Mouse (Mus musculus): ENCODE data around the gene Map4k3. TPM values are rescaled to one million over a fixed set of nuclear protein-coding genes. Genes with fewer than 3 reads are reported as not detected.
A peak's percentile ranks its signal among the peaks of the same experiment; 100 is the strongest.
"Not testable (repeated sequence)": the region's sequence is repeated elsewhere in the genome, so short reads cannot be mapped to it uniquely, and the experiment has no call there.

Map4k3 gene
- polyA plus RNA-seq, 1 experiment from 2014 or later = 33.3 TPM

DNA sequence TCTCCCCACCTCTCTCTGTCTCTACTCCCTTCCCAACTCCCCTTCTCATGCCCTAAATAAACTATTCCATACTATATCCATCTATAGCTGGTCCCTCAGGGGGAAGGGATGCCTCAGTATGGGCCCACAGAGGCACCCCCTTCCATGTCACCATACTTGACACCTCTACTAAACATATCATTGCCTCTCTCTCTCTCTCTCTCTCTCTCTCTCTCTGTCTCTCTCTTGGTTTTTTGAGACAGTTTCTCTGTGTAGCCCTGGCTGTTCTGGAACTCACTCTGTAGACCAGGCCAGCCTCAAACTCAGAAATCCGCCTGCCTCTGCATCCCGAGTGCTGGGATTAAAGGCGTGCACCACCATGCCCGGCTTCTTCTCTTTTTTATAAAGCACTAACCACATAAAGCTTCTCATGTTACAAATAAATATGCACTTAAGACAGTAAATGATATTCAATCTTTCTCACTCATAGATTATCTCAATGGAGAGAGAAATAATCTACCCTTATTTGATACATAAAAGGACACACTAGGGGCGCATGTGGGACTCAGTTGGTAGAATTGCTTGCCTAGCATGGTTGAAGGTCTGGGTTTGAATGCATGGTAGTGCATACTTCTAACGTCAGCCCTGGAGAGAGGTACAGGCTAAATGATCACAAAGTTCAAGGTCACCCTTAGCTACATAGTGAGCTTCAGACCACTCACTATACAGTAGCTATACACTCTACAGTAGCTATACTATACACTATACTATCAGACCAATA is 159.3 kb downstream of the Map4k3 start:
- Histone ChIP-seq H3K36me3 (ENCODE audit: control insufficient read depth, insufficient read depth, low read length) (no peaks in the 10 kb centered on the region), H3K27ac (ENCODE audit: low read depth) (no peak overlapping the region), H3K4me1 (replicated peaks; ENCODE audit: control insufficient read depth, insufficient read depth, low read length) (no peaks in the 10 kb centered on the region), H3K4me2 (ENCODE audit: low read length) (no peak overlapping the region), H3K9ac (ENCODE audit: low read length) (no peak overlapping the region), H3K27me3 (replicated peaks; ENCODE audit: control insufficient read depth, insufficient read depth, low read length) (no peaks in the 10 kb centered on the region), H3K9me3 (ENCODE audit: control insufficient read depth, low read length) (no peaks in the 10 kb centered on the region; the same call in 1 of the 2 replicates), H3K4me3 (ENCODE audit: low read depth, low read length) (no peak overlapping the region)
- 91% methylated on average over 6 of the region's 6 CpGs for WGBS
- DNase-seq (ENCODE audit: low spot score) (no peak), ATAC-seq (replicated peaks; ENCODE audit: low FRiP score, low TSS enrichment, low read depth) (no peak)

GRCm38 (mm10) chr17:80568441-80568840 is 159.8 kb downstream of the Map4k3 start:
- no peak for ATAC-seq (replicated peaks; ENCODE audit: low FRiP score, low TSS enrichment, low read depth)
- no peaks in the 10 kb centered on the region for H3K27me3 ChIP-seq (replicated peaks; ENCODE audit: control insufficient read depth, insufficient read depth, low read length)
- H3K9ac ChIP-seq (ENCODE audit: low read length) = no peak overlapping the region
- H3K27ac ChIP-seq (ENCODE audit: low read depth) = no peak overlapping the region
- DNase-seq (ENCODE audit: low spot score) = no peak
- no peak overlapping the region for H3K4me2 ChIP-seq (ENCODE audit: low read length)
- H3K4me1 ChIP-seq (replicated peaks; ENCODE audit: control insufficient read depth, insufficient read depth, low read length) = no peaks in the 10 kb centered on the region
- no peak overlapping the region for H3K4me3 ChIP-seq (ENCODE audit: low read depth, low read length)
- H3K36me3 ChIP-seq (ENCODE audit: control insufficient read depth, insufficient read depth, low read length) = no peaks in the 10 kb centered on the region
- no peaks in the 10 kb centered on the region; the same call in 1 of the 2 replicates for H3K9me3 ChIP-seq (ENCODE audit: control insufficient read depth, low read length)
- 89% methylated on average over 2 of the region's 2 CpGs for whole genome bisulfite sequencing

GRCm38 (mm10) chr17:80564611-80564924 is 163.7 kb downstream of the Map4k3 start:
- Histone ChIP-seq H3K9me3 (ENCODE audit: control insufficient read depth, low read length) (no peaks in the 10 kb centered on the region; the same call in 1 of the 2 replicates), H3K4me1 (replicated peaks; ENCODE audit: control insufficient read depth, insufficient read depth, low read length) (no peaks in the 10 kb centered on the region), H3K4me3 (ENCODE audit: low read depth, low read length) (no peak overlapping the region), H3K4me2 (ENCODE audit: low read length) (no peak overlapping the region), H3K27me3 (replicated peaks; ENCODE audit: control insufficient read depth, insufficient read depth, low read length) (no peaks in the 10 kb centered on the region), H3K27ac (ENCODE audit: low read depth) (no peak overlapping the region), H3K9ac (ENCODE audit: low read length) (no peak overlapping the region), H3K36me3 (ENCODE audit: control insufficient read depth, insufficient read depth, low read length) (no peaks in the 10 kb centered on the region)
- ATAC-seq (replicated peaks; ENCODE audit: low FRiP score, low TSS enrichment, low read depth) = no peak
- DNase-seq (ENCODE audit: low spot score) = no peak
- 76% methylated on average over 3 of the region's 3 CpGs for WGBS

DNA sequence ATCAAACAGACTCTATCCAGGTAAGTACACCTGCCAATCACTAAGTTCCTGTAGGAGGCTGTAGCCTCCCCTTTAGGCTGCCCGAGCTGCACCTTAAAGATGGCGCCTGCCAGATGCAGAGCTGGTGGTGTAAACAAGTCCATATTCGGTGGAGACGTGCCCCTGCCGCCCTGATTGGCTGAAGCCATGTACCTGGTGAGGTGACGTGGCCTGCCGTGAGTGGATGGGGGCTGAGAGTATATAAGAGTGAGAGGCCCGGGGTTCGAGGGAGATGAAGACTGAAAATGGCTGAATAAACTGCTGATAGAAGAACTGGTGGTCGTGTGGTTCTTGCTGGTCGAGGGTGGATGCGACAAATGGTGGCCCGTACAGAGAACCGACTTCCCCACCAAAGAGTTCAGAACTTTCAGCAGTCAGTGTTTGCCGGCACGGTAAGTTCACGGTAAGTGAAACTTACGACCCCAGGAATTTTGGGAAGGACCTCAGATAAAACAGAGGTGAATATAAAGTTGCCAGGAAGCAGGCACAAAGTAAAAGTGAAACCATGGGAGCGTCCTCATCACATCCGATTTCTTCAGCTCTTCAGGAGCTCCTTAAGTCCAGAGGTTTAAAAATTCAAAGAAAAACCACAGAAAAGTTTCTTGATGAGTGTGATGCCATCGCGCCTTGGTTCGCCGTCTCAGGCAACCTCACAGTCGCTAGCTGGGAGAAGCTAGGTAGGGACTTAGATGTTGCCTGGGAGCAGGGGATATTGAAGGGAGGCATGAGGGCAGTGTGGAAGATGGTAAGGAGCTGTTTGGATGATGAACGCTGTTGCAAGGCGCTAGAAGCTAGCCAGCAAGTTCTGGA is 164.3 kb downstream of the Map4k3 start:
- not testable (repeated sequence) for H3K27me3 ChIP-seq (replicated peaks; ENCODE audit: control insufficient read depth, insufficient read depth, low read length); H3K9ac ChIP-seq (ENCODE audit: low read length); H3K9me3 ChIP-seq (ENCODE audit: control insufficient read depth, low read length); H3K4me1 ChIP-seq (replicated peaks; ENCODE audit: control insufficient read depth, insufficient read depth, low read length); H3K4me3 ChIP-seq (ENCODE audit: low read depth, low read length); ATAC-seq (replicated peaks; ENCODE audit: low FRiP score, low TSS enrichment, low read depth); H3K27ac ChIP-seq (ENCODE audit: low read depth); H3K36me3 ChIP-seq (ENCODE audit: control insufficient read depth, insufficient read depth, low read length); H3K4me2 ChIP-seq (ENCODE audit: low read length)
- 94% methylated on average over 27 of the region's 27 CpGs for WGBS
- peak; percentile 25 for DNase-seq (ENCODE audit: low spot score)

DNA sequence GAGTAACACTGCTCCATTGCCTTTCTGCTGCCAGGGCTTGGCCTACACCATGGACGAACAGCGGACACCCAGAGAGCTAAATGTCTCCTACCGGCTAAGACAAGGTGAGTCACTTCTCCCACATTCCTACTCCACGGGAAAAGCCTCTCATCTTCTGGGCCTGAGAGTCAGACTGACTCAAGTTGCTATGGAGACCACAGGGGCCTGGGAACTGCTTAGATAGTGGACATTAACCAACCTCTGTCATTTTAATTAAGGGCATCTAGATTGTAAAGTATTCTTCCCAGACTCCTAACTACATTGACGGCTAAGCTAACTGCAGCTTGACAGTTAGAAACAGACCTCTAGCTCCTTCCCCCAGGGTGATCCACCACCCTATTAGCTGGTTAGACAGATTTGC is 165.5 kb downstream of the Map4k3 start:
- ATAC-seq (replicated peaks; ENCODE audit: low FRiP score, low TSS enrichment, low read depth) = no peak
- Histone ChIP-seq H3K4me1 (replicated peaks; ENCODE audit: control insufficient read depth, insufficient read depth, low read length) (no peaks in the 10 kb centered on the region), H3K27me3 (replicated peaks; ENCODE audit: control insufficient read depth, insufficient read depth, low read length) (no peaks in the 10 kb centered on the region), H3K36me3 (ENCODE audit: control insufficient read depth, insufficient read depth, low read length) (no peaks in the 10 kb centered on the region), H3K27ac (ENCODE audit: low read depth) (no peak overlapping the region), H3K9ac (ENCODE audit: low read length) (no peak overlapping the region), H3K4me2 (ENCODE audit: low read length) (no peak overlapping the region), H3K9me3 (ENCODE audit: control insufficient read depth, low read length) (no peaks in the 10 kb centered on the region; the same call in 1 of the 2 replicates), H3K4me3 (ENCODE audit: low read depth, low read length) (no peak overlapping the region)
- no peak for DNase-seq (ENCODE audit: low spot score)
- 71% methylated on average over 5 of the region's 5 CpGs for WGBS

DNA sequence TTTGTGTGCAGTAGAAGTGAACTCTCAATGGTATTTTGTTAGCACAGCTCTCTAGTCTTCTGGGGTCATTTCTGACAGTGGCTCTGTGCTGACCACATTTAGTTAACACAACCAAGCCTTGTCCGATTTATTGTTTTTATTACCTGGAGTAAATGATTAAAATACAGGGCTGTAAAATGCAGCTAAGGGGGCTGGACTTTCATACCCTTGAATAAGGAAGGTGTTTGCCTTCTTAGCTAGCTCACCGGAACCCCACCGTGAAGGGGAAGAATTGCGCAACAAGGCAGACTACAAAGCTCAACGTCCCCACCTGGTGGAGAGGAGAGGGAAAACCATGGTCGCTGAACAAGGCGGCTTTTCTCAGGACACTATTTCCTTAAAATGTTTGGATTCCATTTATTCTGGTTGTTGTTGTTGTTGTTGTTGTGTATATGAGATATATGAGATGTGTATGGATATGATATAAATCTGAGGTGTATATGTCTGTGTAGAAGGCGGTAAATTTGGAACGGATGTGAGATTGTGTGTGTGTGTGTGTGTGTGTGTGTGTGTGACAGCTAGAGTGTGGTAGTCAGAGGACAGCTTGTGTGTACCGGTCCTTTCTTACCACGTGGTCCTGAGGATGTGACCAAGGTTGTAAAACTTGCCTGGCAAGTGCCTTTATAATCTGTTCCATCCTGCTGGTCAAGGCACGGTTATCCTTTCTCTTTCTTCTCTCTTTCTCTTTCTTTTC is 167.4 kb downstream of the Map4k3 start:
- H3K4me3 ChIP-seq (ENCODE audit: low read depth, low read length) = no peak overlapping the region
- no peaks in the 10 kb centered on the region; the same call in 1 of the 2 replicates for H3K9me3 ChIP-seq (ENCODE audit: control insufficient read depth, low read length)
- H3K4me2 ChIP-seq (ENCODE audit: low read length) = peak overlapping the region; percentile 21
- 18% methylated on average over 12 of the region's 12 CpGs for WGBS
- ATAC-seq (replicated peaks; ENCODE audit: low FRiP score, low TSS enrichment, low read depth) (peak; percentile 91), DNase-seq (ENCODE audit: low spot score) (peak; percentile 89)
- no peaks in the 10 kb centered on the region for H3K27me3 ChIP-seq (replicated peaks; ENCODE audit: control insufficient read depth, insufficient read depth, low read length)
- no peak overlapping the region for H3K9ac ChIP-seq (ENCODE audit: low read length)
- H3K36me3 ChIP-seq (ENCODE audit: control insufficient read depth, insufficient read depth, low read length) = no peaks in the 10 kb centered on the region
- H3K27ac ChIP-seq (ENCODE audit: low read depth) = no peak overlapping the region
- H3K4me1 ChIP-seq (replicated peaks; ENCODE audit: control insufficient read depth, insufficient read depth, low read length) = no peaks in the 10 kb centered on the region

DNA sequence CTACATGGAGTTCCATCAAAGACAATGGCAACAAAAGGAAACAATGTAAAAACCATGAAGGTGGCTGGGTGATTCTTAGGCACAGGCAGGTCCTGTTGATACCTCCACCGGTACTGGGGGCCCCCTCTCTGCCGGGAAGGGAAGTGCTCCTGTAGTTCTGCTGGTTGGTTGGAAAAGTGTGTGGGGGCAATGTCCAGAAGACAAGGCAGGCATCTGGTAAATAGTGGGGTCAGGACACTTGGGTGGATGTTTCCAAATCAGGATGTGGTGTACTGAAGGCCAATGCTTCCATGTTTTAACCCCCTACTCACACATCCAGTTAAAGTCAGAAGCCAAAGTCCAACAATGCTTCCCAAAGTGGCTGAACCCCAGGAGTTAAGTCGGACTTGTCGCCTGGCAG is 168.5 kb downstream of the Map4k3 start:
- no peaks in the 10 kb centered on the region for H3K4me1 ChIP-seq (replicated peaks; ENCODE audit: control insufficient read depth, insufficient read depth, low read length)
- H3K36me3 ChIP-seq (ENCODE audit: control insufficient read depth, insufficient read depth, low read length) = no peaks in the 10 kb centered on the region
- no peaks in the 10 kb centered on the region for H3K27me3 ChIP-seq (replicated peaks; ENCODE audit: control insufficient read depth, insufficient read depth, low read length)
- no peak overlapping the region for H3K9ac ChIP-seq (ENCODE audit: low read length)
- no peak overlapping the region for H3K27ac ChIP-seq (ENCODE audit: low read depth)
- H3K4me2 ChIP-seq (ENCODE audit: low read length) = no peak overlapping the region
- H3K4me3 ChIP-seq (ENCODE audit: low read depth, low read length) = no peak overlapping the region
- 79% methylated on average over 4 of the region's 4 CpGs for WGBS
- ATAC-seq (replicated peaks; ENCODE audit: low FRiP score, low TSS enrichment, low read depth) (no peak), DNase-seq (ENCODE audit: low spot score) (no peak)
- no peaks in the 10 kb centered on the region for H3K9me3 ChIP-seq (ENCODE audit: control insufficient read depth, low read length)

- H3K4me1 ChIP-seq (replicated peaks; ENCODE audit: control insufficient read depth, insufficient read depth, low read length) = no peaks in the 10 kb centered on the region
- no peaks in the 10 kb centered on the region for H3K27me3 ChIP-seq (replicated peaks; ENCODE audit: control insufficient read depth, insufficient read depth, low read length)
- no peak for ATAC-seq (replicated peaks; ENCODE audit: low FRiP score, low TSS enrichment, low read depth)
- H3K4me3 ChIP-seq (ENCODE audit: low read depth, low read length) = no peak overlapping the region
- no peak overlapping the region for H3K4me2 ChIP-seq (ENCODE audit: low read length)
- H3K27ac ChIP-seq (ENCODE audit: low read depth) = no peak overlapping the region
- peak; percentile 69 for DNase-seq (ENCODE audit: low spot score)
- WGBS = 39% methylated on average over 11 of the region's 11 CpGs
- H3K9me3 ChIP-seq (ENCODE audit: control insufficient read depth, low read length) = no peaks in the 10 kb centered on the region
- H3K9ac ChIP-seq (ENCODE audit: low read length) = no peak overlapping the region
- H3K36me3 ChIP-seq (ENCODE audit: control insufficient read depth, insufficient read depth, low read length) = no peaks in the 10 kb centered on the region
These were observed 169.2 kb downstream of the Map4k3 start for GRCm38 (mm10) chr17:80559050-80559449.
